Mouse (Mus musculus) forebrain, embryonic 14.5 days (tissue): Measurements from ENCODE around the gene Gm13271. TPM values are rescaled to one million over a fixed set of nuclear protein-coding genes. Genes with fewer than 3 reads are reported as not detected.
"Not testable (repeated sequence)": the region's sequence is repeated elsewhere in the genome, so short reads cannot be mapped to it uniquely, and the experiment has no call there.

Experiments used
- ATAC-seq: fragments of 200-750 bp; cut with Nextera tagmentation; 2 replicates; pipeline ENCODE4 v1.8.0; 2017; ENCODE audit warnings: mild to moderate bottlenecking, moderate library complexity
- DNase-seq: peaks from one replicate; pipeline ENCODE4 v3.0.0-alpha.2; 2015; ENCODE audit warnings: low spot score
- H3K27ac ChIP-seq: fragments of 300-500 bp; sonication (generic); 2 replicates; pipeline ENCODE4 v1.5.1; 2014; ENCODE audit warnings: low read depth, mild to moderate bottlenecking, control low read depth, low read length, moderate library complexity
- H3K27me3 ChIP-seq: fragments of 300-500 bp; sonication (generic); replicated peaks from 2 replicates; pipeline ENCODE4 v1.6.1; 2014; ENCODE audit warnings: low read length, control low read depth, mixed read lengths; ENCODE audit not compliant: control insufficient read depth, insufficient read depth
- H3K36me3 ChIP-seq: fragments of 300-500 bp; sonication (generic); 2 replicates; pipeline ENCODE4 v1.6.1; 2014; ENCODE audit warnings: low read length, control low read depth; ENCODE audit not compliant: control insufficient read depth, insufficient read depth
- H3K4me1 ChIP-seq: fragments of 300-500 bp; sonication (generic); 2 replicates; pipeline ENCODE4 v1.6.1; 2014; ENCODE audit warnings: antibody characterized with exemption, low read length, control low read depth; ENCODE audit not compliant: control insufficient read depth, insufficient read depth
- H3K4me2 ChIP-seq: fragments of 300-500 bp; sonication (generic); 2 replicates; pipeline ENCODE4 v1.6.1; 2014; ENCODE audit warnings: mild to moderate bottlenecking, control low read depth, low read length
- H3K4me3 ChIP-seq: fragments of 300-500 bp; sonication (generic); 2 replicates; pipeline ENCODE4 v1.5.1; 2014; ENCODE audit warnings: low read depth, low read length, control low read depth
- H3K9ac ChIP-seq: fragments of 300-500 bp; sonication (generic); 2 replicates; pipeline ENCODE4 v1.6.1; 2014; ENCODE audit warnings: mild to moderate bottlenecking, low read length, control low read depth, moderate library complexity
- H3K9me3 ChIP-seq: fragments of 300-500 bp; sonication (generic); replicated peaks from 2 replicates; pipeline ENCODE4 v1.6.1; 2016; ENCODE audit warnings: low read length, control low read depth, mixed read lengths; ENCODE audit not compliant: control insufficient read depth
- WGBS: fragments of 180-500 bp; shearing (Covaris S2); extraction: QIAGEN DNeasy Blood & Tissue Kit; methylation state at CpG from one replicate; pipeline ENCODE4 v1.1.7; 2014; 5-methylcytosine and 5-hydroxymethylcytosine counted together
- polyA plus RNA-seq: library from polyadenylated mRNA; unstranded; fragments of >200 nt; fragmentation: Nextera tagmentation; extraction: Ambion mirVana; gene quantifications from 2 replicates; pipeline ENCODE4 v1.2.1, GENCODE M21; 2014

Gm13271 gene
- polyA plus RNA-seq, result not detected in 2 replicates

- not testable (repeated sequence) for ATAC-seq, H3K36me3 ChIP-seq, H3K27me3 ChIP-seq, H3K4me2 ChIP-seq, H3K4me3 ChIP-seq, DNase-seq, H3K9ac ChIP-seq, H3K27ac ChIP-seq, H3K4me1 ChIP-seq, H3K9me3 ChIP-seq
- 87% methylated on average over 14 of the region's 15 CpGs for WGBS
These were observed at the start of gene Gm13271 for GRCm38 (mm10) chr4:88754818-88755340. TSS of gene Gm13271 (plus strand) at chr4:88754868.

DNA sequence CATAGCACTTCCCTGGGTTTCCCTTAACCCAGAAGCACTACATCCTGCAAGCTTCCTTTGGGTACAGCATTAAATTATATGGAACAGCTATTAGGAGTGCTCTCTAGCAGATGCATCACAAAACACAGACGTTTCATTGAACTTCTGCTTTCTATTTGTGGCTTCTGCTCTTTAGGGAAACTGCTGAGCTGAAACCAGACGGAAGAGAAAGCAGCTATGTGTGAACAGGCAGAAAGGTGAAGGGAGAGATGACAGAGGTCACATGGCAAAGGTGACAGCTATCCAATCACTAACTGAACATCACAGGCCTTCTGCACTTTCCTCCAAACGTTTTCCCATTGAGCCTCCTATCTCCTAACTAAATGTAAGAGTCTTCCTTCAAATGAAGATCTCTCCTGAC, 48.7 kb upstream of the Gm13271 start:
- Histone ChIP-seq H3K9ac (no peak overlapping the region), H3K36me3 (no peaks in the 10 kb centered on the region), H3K4me3 (no peak overlapping the region), H3K27me3 (no peaks in the 10 kb centered on the region), H3K9me3 (no peaks in the 10 kb centered on the region), H3K27ac (no peak overlapping the region), H3K4me1 (no peaks in the 10 kb centered on the region), H3K4me2 (no peak overlapping the region)
- no peak for DNase-seq
- 56% methylated on average over 3 of the region's 3 CpGs for WGBS
- ATAC-seq, result no peak

GRCm38 (mm10) chr4:88707128-88707826, 47.4 kb upstream of the Gm13271 start:
- Histone ChIP-seq H3K36me3 (no peaks in the 10 kb centered on the region), H3K27me3 (no peaks in the 10 kb centered on the region), H3K4me1 (no peaks in the 10 kb centered on the region), H3K4me3 (no peak overlapping the region), H3K9ac (no peak overlapping the region), H3K9me3 (no peaks in the 10 kb centered on the region), H3K4me2 (no peak overlapping the region), H3K27ac (no peak overlapping the region)
- 96% methylated on average over 1 of the region's 1 CpGs for WGBS
- DNase-seq (no peak), ATAC-seq (no peak)

- WGBS, result 82% methylated on average over 1 of the region's 1 CpGs
- DNase-seq (no peak), ATAC-seq (no peak)
- no peak overlapping the region for H3K27ac ChIP-seq
- peaks cover 11% of the 10 kb centered on the region for H3K4me1 ChIP-seq
- H3K9ac ChIP-seq, result no peak overlapping the region
- peaks cover 22% of the 10 kb centered on the region for H3K36me3 ChIP-seq
- H3K9me3 ChIP-seq, result no peaks in the 10 kb centered on the region
- H3K4me3 ChIP-seq, result no peak overlapping the region
- H3K27me3 ChIP-seq, result no peaks in the 10 kb centered on the region
- no peak overlapping the region for H3K4me2 ChIP-seq
These were observed 40.4 kb upstream of the Gm13271 start for GRCm38 (mm10) chr4:88714281-88714680.

GRCm38 (mm10) chr4:88715059-88715458, 39.6 kb upstream of the Gm13271 start:
- no peak overlapping the region for H3K4me3 ChIP-seq
- no peak for ATAC-seq
- H3K9ac ChIP-seq, result no peak overlapping the region
- peaks cover 14% of the 10 kb centered on the region for H3K4me1 ChIP-seq
- DNase-seq, result no peak
- H3K4me2 ChIP-seq, result no peak overlapping the region
- no peaks in the 10 kb centered on the region for H3K9me3 ChIP-seq
- no peaks in the 10 kb centered on the region for H3K27me3 ChIP-seq
- H3K27ac ChIP-seq, result no peak overlapping the region
- peaks cover 24% of the 10 kb centered on the region for H3K36me3 ChIP-seq

DNA sequence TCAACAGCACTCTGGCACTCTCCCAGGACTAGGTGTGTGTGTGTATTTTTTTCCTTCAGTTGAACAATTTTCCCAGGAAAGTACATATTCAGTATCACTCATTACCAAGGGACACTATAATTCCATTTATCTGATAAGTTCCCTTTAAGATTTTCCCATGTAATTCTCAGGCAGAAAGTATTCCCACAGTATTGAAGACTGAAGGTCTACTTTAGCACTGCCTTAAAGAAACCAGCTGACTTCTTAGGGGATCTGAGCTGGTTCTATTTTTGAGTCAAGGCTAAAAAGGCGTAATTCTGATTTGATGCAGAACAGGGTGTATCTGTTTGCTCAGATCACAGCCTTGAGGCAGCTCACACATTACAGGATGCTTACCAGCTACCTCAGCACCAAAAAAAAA, 36.0 kb upstream of the Gm13271 start:
- WGBS, result 67% methylated on average over 1 of the region's 1 CpGs
- no peak for DNase-seq
- H3K36me3 ChIP-seq, result peaks cover 31% of the 10 kb centered on the region
- H3K4me3 ChIP-seq, result peak overlapping the region; percentile 22
- no peaks in the 10 kb centered on the region for H3K9me3 ChIP-seq
- H3K27me3 ChIP-seq, result no peaks in the 10 kb centered on the region
- no peak overlapping the region for H3K27ac ChIP-seq
- peak overlapping the region; percentile 37 for H3K9ac ChIP-seq
- peaks cover 26% of the 10 kb centered on the region for H3K4me1 ChIP-seq
- peak overlapping the region; percentile 56 for H3K4me2 ChIP-seq
- no peak for ATAC-seq

- H3K4me2 ChIP-seq, result peak within 1 kb of the TSS; percentile 78
- peaks cover 26% of the 10 kb centered on the region for H3K4me1 ChIP-seq
- peak; percentile 96 for ATAC-seq
- DNase-seq, result peak; percentile 98
- no peaks in the 10 kb centered on the region for H3K27me3 ChIP-seq
- H3K36me3 ChIP-seq, result peaks cover 19% of the 10 kb centered on the region
- WGBS, result 1% methylated on average over 78 of the region's 82 CpGs
- H3K4me3 ChIP-seq, result peak within 1 kb of the TSS; percentile 92
- H3K9me3 ChIP-seq, result no peaks in the 10 kb centered on the region
- peak within 1 kb of the TSS; percentile 96 for H3K27ac ChIP-seq
- H3K9ac ChIP-seq, result peak within 1 kb of the TSS; percentile 99
These were observed 32.6 kb upstream of the Gm13271 start, which contains the start of the genes Gm26566 and Klhl9 for GRCm38 (mm10) chr4:88721791-88722721. TSS of gene Gm26566 (plus strand) at chr4:88721805. TSS of gene Klhl9 (minus strand) at chr4:88722465.

DNA sequence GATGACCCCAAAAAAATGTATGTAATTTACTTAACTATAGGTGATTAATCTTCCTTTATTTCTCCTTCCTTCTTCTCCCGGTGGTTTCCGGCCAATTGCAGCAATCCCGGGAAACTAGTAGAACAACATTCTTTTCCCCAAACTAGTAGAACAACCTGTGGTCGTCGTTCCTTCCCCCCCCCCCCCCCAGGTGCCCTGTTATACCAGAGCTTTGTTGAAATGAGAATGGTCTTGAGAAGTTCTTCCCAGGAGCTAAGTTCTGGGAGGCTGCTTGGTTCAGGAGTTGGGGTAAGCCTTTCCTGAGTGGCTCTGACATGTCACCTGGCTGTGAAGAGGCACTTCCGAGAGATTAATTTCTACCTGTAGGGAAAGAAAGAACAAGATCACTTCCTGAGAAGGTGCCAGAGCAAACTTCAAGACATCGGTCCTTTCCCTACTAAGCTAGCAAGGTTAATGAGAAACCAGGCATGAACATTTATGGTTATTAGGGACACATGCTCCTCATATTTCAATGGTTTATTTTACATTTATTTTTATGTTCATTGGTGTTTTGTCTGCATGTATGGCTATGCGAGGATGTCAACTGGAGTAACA, 31.1 kb upstream of the Gm13271 start:
- 76% methylated on average over 8 of the region's 8 CpGs for WGBS
- peaks cover 19% of the 10 kb centered on the region for H3K4me1 ChIP-seq
- no peak overlapping the region for H3K9ac ChIP-seq
- H3K4me2 ChIP-seq, result no peak overlapping the region
- H3K4me3 ChIP-seq, result no peak overlapping the region
- DNase-seq (no peak), ATAC-seq (no peak)
- H3K27ac ChIP-seq, result no peak overlapping the region
- no peaks in the 10 kb centered on the region for H3K27me3 ChIP-seq
- H3K9me3 ChIP-seq, result no peaks in the 10 kb centered on the region
- H3K36me3 ChIP-seq, result peaks cover 13% of the 10 kb centered on the region
